Mouse (Mus musculus): ENCODE measurements around the gene Thra. TPM values are rescaled to one million over a fixed set of nuclear protein-coding genes. Genes with fewer than 3 reads are reported as not detected.

The Thra gene
- total and polyA plus RNA-seq, 3 experiments = 22.0 to 50.9 TPM; not detected in 1

DNA sequence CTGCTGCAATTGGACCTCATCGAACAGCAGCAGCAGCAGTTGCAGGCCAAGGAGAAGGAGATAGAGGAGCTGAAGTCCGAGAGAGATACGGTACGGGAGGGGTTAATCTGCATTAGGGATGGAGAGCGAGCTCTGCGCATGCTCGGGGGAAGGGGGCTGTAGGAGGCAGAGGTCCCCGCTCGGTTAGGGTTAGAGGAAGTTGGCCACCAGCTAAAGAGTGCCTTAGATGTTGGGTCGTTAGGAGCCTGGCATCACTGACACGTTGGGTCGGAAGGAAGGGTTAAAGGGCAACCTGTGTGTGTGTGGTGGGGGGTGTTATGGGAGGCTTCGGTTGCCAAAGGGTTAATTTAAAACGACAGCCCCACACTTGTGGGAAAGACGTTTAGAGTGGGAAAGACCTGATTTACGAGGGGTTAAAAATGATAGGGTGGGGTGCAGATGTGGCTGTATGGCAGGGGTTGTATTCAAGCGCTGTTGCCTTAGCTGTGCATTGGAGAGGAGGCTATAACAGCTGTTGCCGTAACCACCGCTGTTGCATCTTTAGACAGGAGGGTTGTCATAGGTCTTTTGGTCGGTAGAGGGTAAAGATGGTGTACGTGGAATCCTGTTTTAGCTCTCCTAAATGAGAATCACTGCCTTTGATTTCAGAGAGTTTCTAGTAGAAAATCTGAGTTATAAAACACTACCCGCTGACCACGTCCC lies 56.2 kb downstream of the Thra start:
- Histone ChIP-seq H3K36me3 (ENCODE audit: control insufficient read depth in 1 of 2, insufficient read depth in 2 of 2, low read length in 2 of 2) (peaks cover 16 to 24% of the 10 kb centered on the region in 2 experiments), H3K9ac (ENCODE audit: control insufficient read depth, low read depth, low read length, poor library complexity, severe bottlenecking) (peak overlapping the region; percentile 84), H3K27ac (ENCODE audit: control insufficient read depth, low read depth, low read length) (peak overlapping the region; percentile 70), H3K4me1 (ENCODE audit: control insufficient read depth in 1 of 2, insufficient read depth in 2 of 2, low read length in 2 of 2) (peaks cover 4 to 27% of the 10 kb centered on the region in 2 experiments), H3K27me3 (ENCODE audit: control insufficient read depth in 1 of 2, insufficient read depth in 2 of 2, low read length in 2 of 2) (no peaks in the 10 kb centered on the region), H3K79me2 (ENCODE audit: control insufficient read depth, insufficient read depth, low read length, poor library complexity) (peaks cover 45% of the 10 kb centered on the region), H3K4me3 (ENCODE audit: control insufficient read depth in 1 of 2, insufficient read depth in 1 of 2, low read depth in 2 of 2, low read length in 2 of 2) (peak overlapping the region; percentile 65 to 90), H3K9me3 (replicated peaks; ENCODE audit: insufficient read depth, low read length) (no peaks in the 10 kb centered on the region)
- peak; percentile 88 for DNase-seq (ENCODE audit: low read depth, low spot score)
- TF ChIP-seq JUND (IDR thresholded peaks at IDR 0.05; ENCODE audit: low read depth, low read length) = no peak
- peak; percentile 42; the same call in 1 of the 2 replicates for TF ChIP-seq TBP (IDR thresholded peaks at IDR 0.05; ENCODE audit: low read depth, low read length)
- no peak for TF ChIP-seq BHLHE40 (IDR thresholded peaks at IDR 0.05; ENCODE audit: borderline replicate concordance, low read depth, low read length)
- TF ChIP-seq POLR2AphosphoS5 (IDR thresholded peaks at IDR 0.05; ENCODE audit: borderline replicate concordance, low read depth, low read length) = no peak
- TF ChIP-seq RCOR1 (IDR thresholded peaks at IDR 0.05; ENCODE audit: low read depth, low read length) = 0 out of 2 replicates have a peak, but pooled peaks have one; percentile 36
- TF ChIP-seq ELF1 (IDR thresholded peaks at IDR 0.05; ENCODE audit: low read depth, low read length) = no peak
- TF ChIP-seq MEF2A (IDR thresholded peaks at IDR 0.05; ENCODE audit: extremely low read depth, insufficient replicate concordance, low read depth, low read length, poor library complexity, severe bottlenecking) = no peak
- TF ChIP-seq SIN3A (IDR thresholded peaks at IDR 0.05; ENCODE audit: low read length) = peak; percentile 85
- TF ChIP-seq MXI1 (IDR thresholded peaks at IDR 0.05; ENCODE audit: low read depth, low read length) = peak; percentile 59; the same call in 1 of the 2 replicates
- TF ChIP-seq SMC3 (IDR thresholded peaks at IDR 0.05; ENCODE audit: low read depth, low read length) = no peak
- TF ChIP-seq NELFE (IDR thresholded peaks at IDR 0.05; ENCODE audit: low read depth, low read length) = peak; percentile 29; the same call in 1 of the 2 replicates
- TF ChIP-seq MAZ (IDR thresholded peaks at IDR 0.05; ENCODE audit: low read depth, low read length) = peak; percentile 96
- peak; percentile 35; the same call in 1 of the 2 replicates for TF ChIP-seq MAX (IDR thresholded peaks at IDR 0.05; ENCODE audit: low read length)
- no peak for TF ChIP-seq MAFK (IDR thresholded peaks at IDR 0.05; ENCODE audit: borderline replicate concordance, low read depth, low read length)
- TF ChIP-seq HCFC1 (IDR thresholded peaks at IDR 0.05; ENCODE audit: low read depth, low read length) = peak; percentile 58; the same call in 1 of the 2 replicates
- TF ChIP-seq CTCF (IDR thresholded peaks at IDR 0.05 in 2 of 3, conservative IDR thresholded peaks at IDR 0.05 in 1 of 3; ENCODE audit: control insufficient read depth in 1 of 3, insufficient read depth in 1 of 3, low read depth in 2 of 3, low read length in 3 of 3, poor library complexity in 1 of 3, severe bottlenecking in 1 of 3) = no peak
- peak; percentile 99 for TF ChIP-seq NRF1 (IDR thresholded peaks at IDR 0.05; ENCODE audit: insufficient read depth, low read depth, low read length, poor library complexity, severe bottlenecking)
- TF ChIP-seq MYC (IDR thresholded peaks at IDR 0.05; ENCODE audit: low read depth, low read length) = peak; percentile 34; the same call in 1 of the 2 replicates

DNA sequence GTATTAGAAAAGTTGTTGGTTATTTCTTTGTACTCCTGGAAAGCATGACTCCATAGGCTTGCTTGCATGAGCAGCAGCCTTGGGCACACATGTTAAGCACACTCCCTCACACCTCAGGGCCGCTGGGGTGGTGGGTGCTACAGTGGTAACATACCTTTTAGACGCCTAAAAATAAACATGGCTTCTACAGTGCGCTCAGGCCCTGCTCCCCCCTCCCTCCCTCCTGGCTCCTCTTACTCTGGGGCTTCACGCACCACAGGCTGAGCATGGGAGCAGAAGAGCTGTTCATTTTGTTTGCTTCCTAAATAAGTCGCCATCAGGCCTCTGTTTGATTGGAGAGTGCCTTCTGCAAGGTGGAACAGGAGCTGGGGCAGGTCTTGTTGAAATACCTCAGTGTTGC lies 56.9 kb downstream of the Thra start:
- H3K36me3 ChIP-seq (ENCODE audit: control insufficient read depth in 1 of 2, insufficient read depth in 2 of 2, low read length in 2 of 2) = peaks cover 18 to 22% of the 10 kb centered on the region in 2 experiments
- peaks cover 2 to 21% of the 10 kb centered on the region in 2 experiments; a peak in 2 of 4 replicates for H3K4me1 ChIP-seq (ENCODE audit: control insufficient read depth in 1 of 2, insufficient read depth in 2 of 2, low read length in 2 of 2)
- peak overlapping the region; percentile 84 for H3K9ac ChIP-seq (ENCODE audit: control insufficient read depth, low read depth, low read length, poor library complexity, severe bottlenecking)
- H3K4me3 ChIP-seq (ENCODE audit: control insufficient read depth in 1 of 2, insufficient read depth in 1 of 2, low read depth in 2 of 2, low read length in 2 of 2) = peak overlapping the region; percentile 65 to 90
- H3K79me2 ChIP-seq (ENCODE audit: control insufficient read depth, insufficient read depth, low read length, poor library complexity) = peaks cover 45% of the 10 kb centered on the region
- DNase-seq (ENCODE audit: low read depth, low spot score) = no peak
- H3K9me3 ChIP-seq (replicated peaks; ENCODE audit: insufficient read depth, low read length) = no peaks in the 10 kb centered on the region
- no peak; the same call in 1 of the 2 replicates for TF ChIP-seq MXI1 (IDR thresholded peaks at IDR 0.05; ENCODE audit: low read depth, low read length)
- TF ChIP-seq GABPA (IDR thresholded peaks at IDR 0.05; ENCODE audit: low read depth, low read length) = no peak
- TF ChIP-seq POLR2AphosphoS2 (IDR thresholded peaks at IDR 0.05; ENCODE audit: low read length) = no peak
- no peak for TF ChIP-seq CTCF (IDR thresholded peaks at IDR 0.05 in 2 of 3, conservative IDR thresholded peaks at IDR 0.05 in 1 of 3; ENCODE audit: control insufficient read depth in 1 of 3, insufficient read depth in 1 of 3, low read depth in 2 of 3, low read length in 3 of 3, poor library complexity in 1 of 3, severe bottlenecking in 1 of 3)
- TF ChIP-seq CHD1 (IDR thresholded peaks at IDR 0.05; ENCODE audit: low read depth, low read length) = no peak
- no peak for TF ChIP-seq NELFE (IDR thresholded peaks at IDR 0.05; ENCODE audit: low read depth, low read length)
- no peak for TF ChIP-seq CHD2 (IDR thresholded peaks at IDR 0.05; ENCODE audit: low read length)
- no peak for TF ChIP-seq POLR2AphosphoS5 (IDR thresholded peaks at IDR 0.05; ENCODE audit: borderline replicate concordance, low read depth, low read length)
- TF ChIP-seq MAFK (IDR thresholded peaks at IDR 0.05; ENCODE audit: borderline replicate concordance, low read depth, low read length) = no peak
- TF ChIP-seq MYC (IDR thresholded peaks at IDR 0.05; ENCODE audit: low read depth, low read length) = no peak
- no peak for TF ChIP-seq MYB (IDR thresholded peaks at IDR 0.05; ENCODE audit: low read depth, low read length)
- no peak for TF ChIP-seq TAL1 (IDR thresholded peaks at IDR 0.05; ENCODE audit: low read length)
- TF ChIP-seq MAX (IDR thresholded peaks at IDR 0.05; ENCODE audit: low read length) = no peak
- no peak for TF ChIP-seq BHLHE40 (IDR thresholded peaks at IDR 0.05; ENCODE audit: borderline replicate concordance, low read depth, low read length)
- no peak for TF ChIP-seq E2F4 (IDR thresholded peaks at IDR 0.05; ENCODE audit: borderline replicate concordance, low read depth, low read length)
- TF ChIP-seq RAD21 (IDR thresholded peaks at IDR 0.05; ENCODE audit: low read depth, low read length) = no peak
- TF ChIP-seq ZMIZ1 (IDR thresholded peaks at IDR 0.05; ENCODE audit: low read depth, low read length) = no peak
- no peak for TF ChIP-seq MEF2A (IDR thresholded peaks at IDR 0.05; ENCODE audit: extremely low read depth, insufficient replicate concordance, low read depth, low read length, poor library complexity, severe bottlenecking)
- no peak for TF ChIP-seq KAT2A (conservative IDR thresholded peaks at IDR 0.05; ENCODE audit: low read depth, low read length)
- H3K27me3 ChIP-seq (ENCODE audit: control insufficient read depth in 1 of 2, insufficient read depth in 2 of 2, low read length in 2 of 2) = no peaks in the 10 kb centered on the region
- no peak overlapping the region for H3K27ac ChIP-seq (ENCODE audit: control insufficient read depth, low read depth, low read length)

Data from MEL (cell line).